Mouse (Mus musculus): ENCODE results near the gene Scd1. TPM values are rescaled to one million over a fixed set of nuclear protein-coding genes. Genes with fewer than 3 reads are reported as not detected.

Gene Scd1
- total and polyA plus RNA-seq, 3 experiments, result 100 to 183 TPM; not detected in 1

DNA sequence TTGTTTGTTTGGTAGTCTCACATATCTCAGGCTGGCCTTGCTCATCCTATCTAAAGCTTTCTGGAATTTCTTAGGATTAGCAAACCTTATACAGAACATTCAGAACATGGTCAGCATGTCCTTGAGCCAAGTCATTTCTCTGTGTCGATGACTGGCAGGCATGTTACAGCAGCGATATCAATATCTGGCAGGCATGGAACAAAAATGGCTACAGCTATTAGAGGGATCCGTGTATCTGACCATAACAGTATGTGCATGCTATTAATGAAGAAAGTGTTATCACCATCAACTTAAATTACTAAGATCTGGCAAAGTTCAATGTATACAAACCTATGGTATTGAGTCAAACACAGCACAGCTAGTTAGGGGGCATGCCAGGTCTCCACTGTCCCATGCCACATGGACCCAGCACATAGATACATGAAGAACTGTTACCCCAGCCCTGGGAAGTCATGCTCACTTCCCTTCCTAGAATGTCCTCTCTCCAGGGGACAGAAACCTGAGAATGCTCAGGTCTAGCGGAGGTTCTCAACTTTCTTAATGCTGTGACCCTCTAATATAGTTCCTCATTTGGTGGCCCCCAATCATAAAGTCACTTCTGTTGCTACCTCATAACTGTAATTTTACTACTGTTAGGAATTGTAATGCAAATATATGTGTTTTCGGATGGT lies 15.2 kb downstream of the Scd1 start:
- H3K4me1 ChIP-seq (ENCODE audit: control insufficient read depth in 1 of 2, insufficient read depth in 2 of 2, low read length in 2 of 2), result peaks cover 38 to 64% of the 10 kb centered on the region in 2 experiments
- H3K27ac ChIP-seq (ENCODE audit: control insufficient read depth, low read depth, low read length), result no peak overlapping the region
- H3K36me3 ChIP-seq (ENCODE audit: control insufficient read depth in 1 of 2, insufficient read depth in 2 of 2, low read length in 2 of 2), result peaks cover 0 to 64% of the 10 kb centered on the region in 2 experiments; a peak in 2 of 4 replicates
- no peaks in the 10 kb centered on the region for H3K27me3 ChIP-seq (ENCODE audit: control insufficient read depth in 1 of 2, insufficient read depth in 2 of 2, low read length in 2 of 2)
- peak; percentile 71 for DNase-seq (ENCODE audit: low read depth, low spot score)
- H3K79me2 ChIP-seq (ENCODE audit: control insufficient read depth, insufficient read depth, low read length, poor library complexity), result no peaks in the 10 kb centered on the region; the same call in 1 of the 2 replicates
- H3K4me3 ChIP-seq (ENCODE audit: control insufficient read depth in 1 of 2, insufficient read depth in 1 of 2, low read depth in 2 of 2, low read length in 2 of 2), result no peak overlapping the region
- H3K9me3 ChIP-seq (replicated peaks; ENCODE audit: insufficient read depth, low read length), result no peaks in the 10 kb centered on the region
- no peak overlapping the region; the same call in 1 of the 2 replicates for H3K9ac ChIP-seq (ENCODE audit: control insufficient read depth, low read depth, low read length, poor library complexity, severe bottlenecking)
- TF ChIP-seq MEF2A (IDR thresholded peaks at IDR 0.05; ENCODE audit: extremely low read depth, insufficient replicate concordance, low read depth, low read length, poor library complexity, severe bottlenecking) (no peak), TBP (IDR thresholded peaks at IDR 0.05; ENCODE audit: low read depth, low read length) (peak; percentile 56; the same call in 1 of the 2 replicates), MAZ (IDR thresholded peaks at IDR 0.05; ENCODE audit: low read depth, low read length) (no peak; the same call in 1 of the 2 replicates), MXI1 (IDR thresholded peaks at IDR 0.05; ENCODE audit: low read depth, low read length) (no peak), POLR2AphosphoS2 (IDR thresholded peaks at IDR 0.05; ENCODE audit: low read length) (no peak), UBTF (IDR thresholded peaks at IDR 0.05; ENCODE audit: borderline replicate concordance, insufficient read depth, low read depth, low read length) (no peak), NRF1 (IDR thresholded peaks at IDR 0.05; ENCODE audit: insufficient read depth, low read depth, low read length, poor library complexity, severe bottlenecking) (no peak), JUND (IDR thresholded peaks at IDR 0.05; ENCODE audit: low read depth, low read length) (no peak), RAD21 (IDR thresholded peaks at IDR 0.05; ENCODE audit: low read depth, low read length) (no peak), CTCF (IDR thresholded peaks at IDR 0.05 in 2 of 3, conservative IDR thresholded peaks at IDR 0.05 in 1 of 3; ENCODE audit: control insufficient read depth in 1 of 3, insufficient read depth in 1 of 3, low read depth in 2 of 3, low read length in 3 of 3, poor library complexity in 1 of 3, severe bottlenecking in 1 of 3) (no peak; a peak in 1 of 6 replicates), E2F4 (IDR thresholded peaks at IDR 0.05; ENCODE audit: borderline replicate concordance, low read depth, low read length) (no peak), SIN3A (IDR thresholded peaks at IDR 0.05; ENCODE audit: low read length) (peak; percentile 32; the same call in 1 of the 2 replicates), MAX (IDR thresholded peaks at IDR 0.05; ENCODE audit: low read length) (peak; percentile 43; the same call in 1 of the 2 replicates), CHD2 (IDR thresholded peaks at IDR 0.05; ENCODE audit: low read length) (no peak), HCFC1 (IDR thresholded peaks at IDR 0.05; ENCODE audit: low read depth, low read length) (no peak), POLR2A (IDR thresholded peaks at IDR 0.05; ENCODE audit: control insufficient read depth in 1 of 2, insufficient read depth in 1 of 2, low read depth in 1 of 2, low read length in 2 of 2, poor library complexity in 1 of 2) (no peak), CHD1 (IDR thresholded peaks at IDR 0.05; ENCODE audit: low read depth, low read length) (no peak), MYC (IDR thresholded peaks at IDR 0.05; ENCODE audit: low read depth, low read length) (peak; percentile 72), TAL1 (IDR thresholded peaks at IDR 0.05; ENCODE audit: low read length) (peak; percentile 7; the same call in 1 of the 2 replicates), BHLHE40 (IDR thresholded peaks at IDR 0.05; ENCODE audit: borderline replicate concordance, low read depth, low read length) (no peak), ZKSCAN1 (IDR thresholded peaks at IDR 0.05; ENCODE audit: low read depth, low read length) (no peak), GATA1 (IDR thresholded peaks at IDR 0.05; ENCODE audit: low read depth, low read length) (peak; percentile 48; the same call in 1 of the 2 replicates), USF2 (IDR thresholded peaks at IDR 0.05; ENCODE audit: borderline replicate concordance in 1 of 2, insufficient read depth in 1 of 2, low read depth in 1 of 2, low read length in 2 of 2) (no peak), KAT2A (conservative IDR thresholded peaks at IDR 0.05; ENCODE audit: low read depth, low read length) (no peak), SMC3 (IDR thresholded peaks at IDR 0.05; ENCODE audit: low read depth, low read length) (no peak), TCF12 (IDR thresholded peaks at IDR 0.05; ENCODE audit: low read depth, low read length) (peak; percentile 51; the same call in 1 of the 2 replicates), ETS1 (IDR thresholded peaks at IDR 0.05; ENCODE audit: low read depth, low read length) (0 out of 2 replicates have a peak, but pooled peaks have one; percentile 40), ELF1 (IDR thresholded peaks at IDR 0.05; ENCODE audit: low read depth, low read length) (no peak), RCOR1 (IDR thresholded peaks at IDR 0.05; ENCODE audit: low read depth, low read length) (no peak; the same call in 1 of the 2 replicates), ZC3H11A (IDR thresholded peaks at IDR 0.05; ENCODE audit: low read depth, low read length) (no peak), ZNF384 (IDR thresholded peaks at IDR 0.05; ENCODE audit: low read depth, low read length) (no peak), MAFK (IDR thresholded peaks at IDR 0.05; ENCODE audit: borderline replicate concordance, low read depth, low read length) (no peak), MYB (IDR thresholded peaks at IDR 0.05; ENCODE audit: low read depth, low read length) (0 out of 2 replicates have a peak, but pooled peaks have one; percentile 21), EP300 (IDR thresholded peaks at IDR 0.05; ENCODE audit: low read depth in 1 of 2, low read length in 2 of 2) (peak; percentile 56 to 73), USF1 (IDR thresholded peaks at IDR 0.05; ENCODE audit: low read depth, low read length) (no peak), GABPA (IDR thresholded peaks at IDR 0.05; ENCODE audit: low read depth, low read length) (no peak)
